Mouse (Mus musculus) c-Kit-positive CD71-positive TER-119-positive erythroid progenitor cells, embryonic 14.5 days (primary cell): ENCODE data around the gene Spry1.

Experiments
- DNase-seq: peaks from one replicate; pipeline ENCODE4 v3.0.0-alpha.2; 2013; ENCODE audit warnings: low spot score

The Spry1 gene

DNA sequence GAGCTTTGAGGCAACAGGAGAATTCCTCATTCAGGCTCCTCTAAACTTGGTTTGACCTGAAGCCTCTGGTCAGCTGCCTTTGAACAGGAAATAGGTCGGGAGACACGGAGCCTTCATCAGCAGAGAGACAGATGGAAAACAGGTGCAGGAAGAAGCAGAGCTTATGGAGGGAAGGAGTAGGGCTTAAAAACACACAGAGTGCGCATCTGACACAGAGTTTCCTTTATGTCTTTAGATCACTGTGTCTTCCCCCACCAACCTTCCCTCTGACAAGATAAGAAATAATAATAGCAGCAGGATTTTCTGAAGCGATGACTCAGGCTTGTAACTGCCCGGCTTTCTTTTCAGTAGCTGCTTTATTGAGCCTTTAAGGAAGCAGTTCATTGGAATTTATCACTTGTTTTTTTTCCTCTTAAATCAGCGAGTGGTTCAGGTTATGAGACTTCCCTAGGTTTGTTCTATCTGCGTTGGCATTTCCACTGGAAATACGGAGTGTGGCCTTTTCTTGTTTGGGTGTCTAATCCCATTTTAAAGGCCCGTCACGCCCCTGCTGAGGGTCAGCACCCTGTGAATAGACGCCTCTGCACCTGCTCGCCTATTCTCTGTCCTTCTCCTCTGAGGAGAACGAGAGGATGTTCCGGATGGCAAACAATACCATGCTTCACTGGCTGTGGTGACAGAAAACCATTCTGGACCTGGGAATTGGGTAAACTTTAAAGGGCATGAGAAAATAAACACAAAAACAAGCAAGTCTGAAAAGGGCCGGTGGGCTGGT lies 32.7 kb downstream of the Spry1 start:
- DNase-seq = no peak

DNA sequence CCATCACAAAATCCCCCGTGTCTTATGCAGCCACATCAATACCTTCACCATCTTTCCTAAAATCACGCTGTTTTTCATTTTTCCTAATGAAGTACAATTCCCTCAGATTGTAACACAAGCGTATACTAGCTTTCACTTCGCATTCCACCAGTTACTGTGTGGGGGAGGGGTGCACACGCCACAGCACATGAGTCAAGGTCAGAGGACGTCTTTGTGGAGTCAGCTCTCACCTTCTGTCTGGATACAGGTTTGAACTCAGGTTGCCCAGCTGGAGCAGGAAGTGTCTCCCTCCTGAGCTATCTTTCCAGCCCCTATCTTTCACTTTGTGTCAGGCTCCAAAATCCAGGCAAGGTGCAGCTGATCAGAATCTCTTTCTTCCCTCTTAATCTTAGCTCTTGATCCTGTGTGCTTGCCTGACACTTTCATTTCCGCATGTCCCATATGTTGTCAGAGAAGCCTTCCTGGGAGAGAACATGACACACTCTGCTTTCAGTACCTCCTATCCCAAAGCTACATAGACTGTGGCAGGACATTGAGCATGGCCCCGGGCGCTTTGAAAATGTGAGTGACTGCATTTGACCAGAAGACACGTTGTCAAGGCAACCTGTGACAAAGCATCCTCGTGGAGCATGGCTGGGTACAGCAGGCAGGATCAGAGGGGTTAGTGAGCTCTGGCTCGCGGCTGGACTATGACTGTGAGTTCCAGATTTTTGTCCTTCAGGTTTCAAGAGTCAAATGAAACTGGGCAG lies 33.9 kb downstream of the Spry1 start:
- DNase-seq = no peak

DNA sequence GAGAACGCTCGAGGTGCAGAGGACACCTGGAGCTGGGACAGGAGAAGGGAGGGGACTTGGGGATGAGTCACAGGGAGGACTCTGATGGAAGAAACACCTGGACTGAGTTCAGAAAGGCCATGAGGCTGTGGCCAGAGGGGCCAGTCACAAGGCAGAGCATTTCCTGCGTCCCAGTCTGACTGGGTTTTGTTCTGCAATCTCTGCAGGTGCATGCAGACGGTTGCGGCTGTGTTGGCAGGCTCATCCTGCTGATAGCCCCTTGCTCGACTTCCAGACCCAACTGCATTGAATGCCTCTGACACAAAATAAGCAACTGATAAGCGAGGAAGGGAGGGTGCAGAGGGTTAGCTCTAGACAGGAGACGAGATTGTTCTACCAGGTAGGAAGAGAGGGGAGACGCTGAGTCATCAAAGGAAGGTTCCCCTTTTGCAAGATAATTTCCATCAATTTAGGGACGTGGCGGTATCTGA lies 35.3 kb downstream of the Spry1 start:
- no peak for DNase-seq

- DNase-seq = no peak
Measured at GRCm38 (mm10) chr3:37676291-37676690, 36.5 kb downstream of the Spry1 start.

DNA sequence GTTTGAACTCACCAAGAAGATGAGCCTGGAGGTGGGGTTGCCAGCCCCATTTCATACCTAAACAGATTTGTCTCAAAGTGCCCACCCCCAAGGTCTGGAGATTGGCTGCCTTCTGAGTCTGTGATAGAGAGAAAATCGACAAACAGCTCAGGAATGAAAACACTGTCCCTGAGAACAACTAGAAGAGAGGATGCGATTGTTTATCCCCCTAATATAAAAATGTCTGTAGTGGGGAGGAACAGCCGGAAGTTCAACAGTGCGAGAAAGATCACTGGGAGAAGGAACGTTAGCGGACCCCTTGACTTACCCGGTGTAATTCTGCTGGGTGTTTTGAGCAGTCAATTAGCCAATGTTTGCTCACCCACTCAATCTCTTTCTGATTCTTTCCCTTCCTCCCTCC lies 46.5 kb downstream of the Spry1 start:
- no peak for DNase-seq

DNA sequence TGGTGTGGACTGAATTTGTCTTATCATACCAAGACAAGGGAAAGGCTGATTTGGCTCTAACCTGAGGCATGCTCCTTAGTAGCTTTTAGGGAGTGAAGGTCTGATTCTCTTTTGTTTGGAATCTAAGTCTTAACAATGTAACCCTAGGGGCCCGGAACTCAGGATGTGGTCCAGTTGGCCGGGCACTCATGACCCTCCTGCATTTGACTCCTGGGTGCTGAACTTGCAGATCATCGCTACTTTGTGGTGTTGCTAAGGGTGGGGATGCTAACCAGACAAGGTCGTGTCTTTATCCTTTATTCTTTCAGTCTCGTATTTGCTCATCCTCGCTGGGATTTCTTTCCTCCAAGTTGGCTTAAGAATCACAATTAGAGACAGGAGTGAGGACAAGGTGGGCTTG lies 47.0 kb downstream of the Spry1 start:
- DNase-seq = no peak

DNA sequence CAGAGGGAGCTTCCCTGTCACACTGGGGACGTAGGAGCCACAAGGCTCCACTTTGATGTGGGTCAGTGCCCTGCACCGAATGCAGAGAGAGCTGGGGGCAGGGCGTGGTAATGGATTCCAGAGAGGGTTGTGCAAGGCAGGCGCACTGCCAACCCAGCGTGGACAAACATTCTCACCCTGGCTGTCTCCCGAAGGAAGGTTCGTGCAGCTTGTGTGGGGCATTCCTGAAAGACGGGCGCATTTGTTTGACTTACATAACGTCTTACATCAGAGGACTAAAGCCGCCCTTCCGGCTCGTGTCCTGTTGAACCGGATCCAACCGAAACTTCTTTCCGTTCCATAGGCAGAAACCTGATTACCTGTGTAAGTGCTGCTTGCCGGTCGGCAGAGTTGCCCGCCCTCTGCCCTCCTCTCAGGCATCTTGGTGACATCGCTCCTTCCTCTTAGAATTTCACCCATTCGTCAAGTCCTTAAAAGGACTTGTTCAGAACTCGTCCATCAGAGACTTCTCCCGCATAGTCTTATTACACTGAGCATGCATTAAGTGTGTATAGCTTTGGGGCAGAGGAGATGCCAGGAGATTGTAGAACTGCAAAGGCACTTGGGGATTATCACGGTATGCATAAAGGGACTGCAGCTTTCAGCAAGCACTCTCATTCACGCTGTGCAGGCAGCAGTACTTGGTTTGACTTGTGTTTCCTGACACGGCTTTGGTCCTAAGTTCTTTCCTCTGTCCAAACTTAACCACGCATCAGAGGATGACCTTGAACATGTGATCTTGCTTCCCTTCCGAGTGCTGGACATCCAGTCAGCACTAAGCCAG lies 47.6 kb downstream of the Spry1 start:
- DNase-seq = no peak

- no peak for DNase-seq
Measured at GRCm38 (mm10) chr3:37692945-37693344, 53.2 kb downstream of the Spry1 start.

DNA sequence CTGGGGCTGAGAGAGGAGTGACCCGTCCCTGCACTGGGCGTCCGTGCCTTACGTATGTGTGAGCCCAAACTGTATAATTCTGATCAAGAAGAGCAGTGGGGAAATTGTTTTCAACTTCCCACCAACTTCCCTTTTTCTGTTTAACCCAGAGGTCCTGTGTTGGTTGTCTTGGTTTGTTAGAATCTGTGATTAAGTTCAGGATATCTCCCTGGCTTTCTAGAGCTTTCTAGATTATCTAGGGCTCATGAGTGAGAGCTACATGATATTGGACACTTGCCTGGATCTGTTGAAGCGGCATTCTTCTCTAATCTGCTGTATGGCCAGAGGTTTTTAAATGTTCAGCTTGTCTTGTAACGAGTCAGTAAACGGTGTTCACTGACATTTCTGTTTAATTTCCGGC lies 53.8 kb downstream of the Spry1 start:
- no peak for DNase-seq
